Mouse (Mus musculus): ENCODE measurements around the gene Capn2.

Capn2 gene

GRCm38 (mm10) chr1:182516758-182517676 lies at the start of gene Capn2:
Gene Capn2 (minus strand): TSS chr1:182517608.
- no peaks in the 10 kb centered on the region for H3K36me3 ChIP-seq (ENCODE audit: insufficient read depth, low read length)
- TF ChIP-seq CTCF (conservative IDR thresholded peaks at IDR 0.05; ENCODE audit: low read length) (no peak), POU5F1 (IDR thresholded peaks at IDR 0.05; ENCODE audit: borderline replicate concordance, low read length) (no peak), NANOG (IDR thresholded peaks at IDR 0.05; ENCODE audit: borderline replicate concordance, low read length) (no peak)
- H3K4me1 ChIP-seq (replicated peaks; ENCODE audit: low read depth, low read length) = peaks cover 67% of the 10 kb centered on the region
- H3K27me3 ChIP-seq (ENCODE audit: insufficient read depth, low read length) = peaks cover 82% of the 10 kb centered on the region
- H3K9me3 ChIP-seq (ENCODE audit: low read length) = no peaks in the 10 kb centered on the region
- H3K4me3 ChIP-seq (replicated peaks; ENCODE audit: low read length) = peak within 1 kb of the TSS; percentile 82

DNA sequence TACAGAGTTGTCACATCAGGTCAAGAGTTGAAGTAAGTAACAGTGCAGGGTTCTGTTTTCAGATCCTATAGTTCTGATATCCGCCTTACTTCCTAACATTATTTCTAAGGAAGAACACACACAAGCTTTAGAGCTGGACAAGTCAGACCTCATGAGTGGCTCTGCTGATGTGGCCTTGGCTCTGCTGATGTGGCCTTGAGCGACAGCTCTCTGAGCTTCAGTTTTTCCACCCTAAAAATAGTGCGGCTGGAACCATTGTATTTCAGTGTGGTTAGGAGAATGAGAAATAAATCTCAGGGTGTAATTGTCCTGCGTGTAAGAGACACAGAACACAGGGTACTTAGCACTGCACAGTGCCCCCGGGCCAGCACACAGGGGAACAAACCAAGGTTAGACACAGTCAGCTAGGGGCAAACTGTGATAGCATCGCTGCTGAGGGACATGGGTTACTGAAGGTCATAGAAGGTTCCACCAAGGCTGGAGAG lies 48.0 kb upstream of the Capn2 start:
- Histone ChIP-seq H3K4me3 (replicated peaks; ENCODE audit: low read length) (no peak overlapping the region), H3K36me3 (ENCODE audit: insufficient read depth, low read length) (no peaks in the 10 kb centered on the region), H3K4me1 (replicated peaks; ENCODE audit: low read depth, low read length) (peaks cover 36% of the 10 kb centered on the region), H3K27me3 (ENCODE audit: insufficient read depth, low read length) (peaks cover 24% of the 10 kb centered on the region), H3K9me3 (ENCODE audit: low read length) (no peaks in the 10 kb centered on the region)
- TF ChIP-seq NANOG (IDR thresholded peaks at IDR 0.05; ENCODE audit: borderline replicate concordance, low read length) = no peak
- TF ChIP-seq CTCF (conservative IDR thresholded peaks at IDR 0.05; ENCODE audit: low read length) = no peak
- no peak for TF ChIP-seq POU5F1 (IDR thresholded peaks at IDR 0.05; ENCODE audit: borderline replicate concordance, low read length)

- peaks cover 40% of the 10 kb centered on the region for H3K4me1 ChIP-seq (replicated peaks; ENCODE audit: low read depth, low read length)
- TF ChIP-seq POU5F1 (IDR thresholded peaks at IDR 0.05; ENCODE audit: borderline replicate concordance, low read length) = no peak
- TF ChIP-seq CTCF (conservative IDR thresholded peaks at IDR 0.05; ENCODE audit: low read length) = peak; percentile 20; the same call in 1 of the 2 replicates
- H3K27me3 ChIP-seq (ENCODE audit: insufficient read depth, low read length) = peaks cover 24% of the 10 kb centered on the region
- H3K4me3 ChIP-seq (replicated peaks; ENCODE audit: low read length) = no peak within 1 kb of the TSS
- H3K36me3 ChIP-seq (ENCODE audit: insufficient read depth, low read length) = no peaks in the 10 kb centered on the region
- H3K9me3 ChIP-seq (ENCODE audit: low read length) = no peaks in the 10 kb centered on the region
Measured at GRCm38 (mm10) chr1:182564408-182565120, 47.2 kb upstream of the Capn2 start, which contains the start of gene Capn8. Gene Capn8 (plus strand): TSS chr1:182565007.

- no peaks in the 10 kb centered on the region for H3K36me3 ChIP-seq (ENCODE audit: insufficient read depth, low read length)
- H3K4me1 ChIP-seq (replicated peaks; ENCODE audit: low read depth, low read length) = peaks cover 41% of the 10 kb centered on the region
- H3K9me3 ChIP-seq (ENCODE audit: low read length) = no peaks in the 10 kb centered on the region
- TF ChIP-seq POU5F1 (IDR thresholded peaks at IDR 0.05; ENCODE audit: borderline replicate concordance, low read length) = no peak
- TF ChIP-seq NANOG (IDR thresholded peaks at IDR 0.05; ENCODE audit: borderline replicate concordance, low read length) = no peak
- no peak for TF ChIP-seq CTCF (conservative IDR thresholded peaks at IDR 0.05; ENCODE audit: low read length)
- peaks cover 25% of the 10 kb centered on the region for H3K27me3 ChIP-seq (ENCODE audit: insufficient read depth, low read length)
- H3K4me3 ChIP-seq (replicated peaks; ENCODE audit: low read length) = no peak overlapping the region
Measured at GRCm38 (mm10) chr1:182562576-182563370, 45.4 kb upstream of the Capn2 start.

DNA sequence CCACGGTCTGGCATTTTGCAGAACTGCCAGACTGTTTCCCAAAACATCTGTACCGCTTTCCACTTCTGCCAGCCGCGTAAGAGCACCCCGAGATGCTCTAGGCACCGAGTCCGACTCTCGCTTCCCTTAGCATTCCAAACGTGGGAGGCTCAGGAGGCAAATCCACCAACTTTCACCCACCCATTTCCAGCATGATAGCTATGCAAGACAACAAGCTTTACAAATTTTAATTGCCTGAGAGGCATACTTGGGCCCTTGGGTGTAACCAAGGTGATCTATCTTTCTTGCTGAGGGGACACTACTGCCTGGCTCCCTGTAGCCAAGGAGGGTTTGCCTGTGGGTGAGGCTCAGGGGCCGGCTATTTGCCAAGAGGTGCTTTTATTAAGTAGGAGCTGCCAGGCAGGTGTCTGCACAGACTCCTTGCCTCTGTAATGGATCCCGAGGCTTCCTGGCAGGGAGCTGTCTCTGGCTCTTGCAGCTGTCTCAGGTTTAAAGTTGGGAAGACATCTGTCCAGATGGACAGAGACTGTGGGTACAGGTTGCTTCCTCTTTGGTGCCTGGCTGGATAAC lies 44.6 kb upstream of the Capn2 start:
- Histone ChIP-seq H3K36me3 (ENCODE audit: insufficient read depth, low read length) (no peaks in the 10 kb centered on the region), H3K4me1 (replicated peaks; ENCODE audit: low read depth, low read length) (peaks cover 41% of the 10 kb centered on the region), H3K27me3 (ENCODE audit: insufficient read depth, low read length) (peaks cover 23% of the 10 kb centered on the region), H3K4me3 (replicated peaks; ENCODE audit: low read length) (no peak overlapping the region), H3K9me3 (ENCODE audit: low read length) (no peaks in the 10 kb centered on the region)
- no peak for TF ChIP-seq CTCF (conservative IDR thresholded peaks at IDR 0.05; ENCODE audit: low read length)
- TF ChIP-seq NANOG (IDR thresholded peaks at IDR 0.05; ENCODE audit: borderline replicate concordance, low read length) = no peak
- TF ChIP-seq POU5F1 (IDR thresholded peaks at IDR 0.05; ENCODE audit: borderline replicate concordance, low read length) = no peak

DNA sequence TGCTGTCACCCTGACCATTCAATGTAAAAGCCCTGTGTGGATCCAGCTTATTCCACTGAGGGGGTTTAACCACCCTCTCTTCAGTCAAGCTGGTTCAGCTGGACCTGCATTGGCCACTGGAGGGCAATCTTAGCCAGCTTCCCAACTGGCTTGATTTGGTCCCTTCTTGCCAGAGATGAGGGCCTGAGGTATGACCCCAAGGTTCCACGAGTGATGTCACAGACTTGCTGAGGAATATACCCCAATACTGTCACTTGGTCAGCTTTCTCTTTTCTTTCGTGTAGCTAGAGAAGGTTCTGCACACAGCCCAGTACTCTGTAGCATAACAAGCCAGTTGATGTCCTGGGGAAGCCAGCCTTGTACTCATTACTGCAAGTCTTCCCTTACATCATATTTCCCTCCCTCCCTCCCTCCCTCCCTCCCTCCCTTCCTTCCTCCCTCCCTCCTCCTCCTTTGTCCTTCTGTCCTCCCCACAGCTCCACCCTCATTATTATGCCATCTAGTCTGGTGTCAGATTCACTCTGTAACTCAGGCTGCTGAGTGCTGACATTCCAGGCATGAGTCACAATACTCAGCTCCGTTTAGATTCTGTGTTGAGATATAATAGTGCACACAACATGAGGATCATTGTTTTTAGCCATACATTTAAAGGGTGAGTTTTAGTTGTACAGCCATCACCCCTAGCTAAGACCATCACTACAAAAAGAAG lies 43.1 kb upstream of the Capn2 start:
- Histone ChIP-seq H3K4me1 (replicated peaks; ENCODE audit: low read depth, low read length) (peaks cover 41% of the 10 kb centered on the region), H3K4me3 (replicated peaks; ENCODE audit: low read length) (no peak overlapping the region), H3K9me3 (ENCODE audit: low read length) (no peaks in the 10 kb centered on the region), H3K27me3 (ENCODE audit: insufficient read depth, low read length) (peaks cover 23% of the 10 kb centered on the region), H3K36me3 (ENCODE audit: insufficient read depth, low read length) (no peaks in the 10 kb centered on the region)
- TF ChIP-seq NANOG (IDR thresholded peaks at IDR 0.05; ENCODE audit: borderline replicate concordance, low read length) (no peak), CTCF (conservative IDR thresholded peaks at IDR 0.05; ENCODE audit: low read length) (peak; percentile 37), POU5F1 (IDR thresholded peaks at IDR 0.05; ENCODE audit: borderline replicate concordance, low read length) (no peak)

DNA sequence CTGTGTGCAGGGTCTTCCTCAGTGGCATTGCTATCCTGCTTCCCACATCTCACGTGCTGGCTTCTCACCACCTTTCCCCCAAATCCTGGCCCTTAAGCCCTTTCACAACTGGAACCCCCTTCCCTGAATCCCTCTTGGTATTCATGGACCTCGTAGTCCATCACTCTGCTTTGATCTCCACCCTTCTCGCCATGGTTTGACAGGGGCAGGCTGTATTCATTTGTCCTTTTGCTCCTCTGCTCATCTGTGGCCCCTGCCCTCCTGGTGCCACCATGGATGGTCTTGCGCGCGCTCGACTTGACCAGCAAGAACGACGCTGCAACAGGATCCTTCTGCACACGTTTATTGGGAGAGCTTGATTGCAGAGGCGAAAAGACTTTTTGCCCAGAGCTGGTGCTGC lies 42.1 kb upstream of the Capn2 start:
- no peak overlapping the region for H3K4me3 ChIP-seq (replicated peaks; ENCODE audit: low read length)
- TF ChIP-seq NANOG (IDR thresholded peaks at IDR 0.05; ENCODE audit: borderline replicate concordance, low read length) (no peak), CTCF (conservative IDR thresholded peaks at IDR 0.05; ENCODE audit: low read length) (no peak), POU5F1 (IDR thresholded peaks at IDR 0.05; ENCODE audit: borderline replicate concordance, low read length) (no peak)

More for the DNA sequence above, 42.1 kb upstream of the Capn2 start:
- Histone ChIP-seq H3K4me1 (replicated peaks; ENCODE audit: low read depth, low read length) (peaks cover 41% of the 10 kb centered on the region), H3K36me3 (ENCODE audit: insufficient read depth, low read length) (no peaks in the 10 kb centered on the region), H3K9me3 (ENCODE audit: low read length) (no peaks in the 10 kb centered on the region), H3K27me3 (ENCODE audit: insufficient read depth, low read length) (peaks cover 23% of the 10 kb centered on the region)

All from E14TG2a.4 (cell line).